Mouse (Mus musculus) CH12.LX (cell line): ENCODE measurements around the gene Phf20. TPM values are rescaled to one million over a fixed set of nuclear protein-coding genes. Genes with fewer than 3 reads are reported as not detected.

Experiments
- DNase-seq: peaks from one replicate; pipeline ENCODE4 v3.0.0-alpha.2; 2013; ENCODE audit errors: extremely low read depth
- H3K27ac ChIP-seq: 2 replicates; pipeline ENCODE4 v1.5.1; 2012; ENCODE audit warnings: low read depth, mild to moderate bottlenecking, control low read depth, moderate library complexity; ENCODE audit not compliant: insufficient read depth
- H3K27me3 ChIP-seq: replicated peaks from 2 replicates; pipeline ENCODE3; 2012; ENCODE audit warnings: inconsistent platforms
- H3K36me3 ChIP-seq, 2 experiments: replicated peaks in 1 of 2; 2 replicates each; pipeline versions ENCODE3 to v1.6.1; 2012; ENCODE audit warnings: inconsistent platforms in 1 of 2, low read length in 1 of 2, mild to moderate bottlenecking in 1 of 2, mixed read lengths in 1 of 2, moderate library complexity in 1 of 2; ENCODE audit not compliant: control insufficient read depth in 1 of 2, insufficient read depth in 1 of 2
- H3K4me1 ChIP-seq, 2 experiments: 2 replicates each; pipeline ENCODE4 v1.6.1; 2012; ENCODE audit warnings: inconsistent platforms in 1 of 2, moderate library complexity in 1 of 2; ENCODE audit not compliant: insufficient read depth in 2 of 2, control insufficient read depth in 1 of 2
- H3K4me2 ChIP-seq: 2 replicates; pipeline ENCODE4 v1.6.1; 2012; ENCODE audit warnings: low read depth, mild to moderate bottlenecking, control low read depth; ENCODE audit not compliant: poor library complexity, insufficient read depth, severe bottlenecking
- H3K4me3 ChIP-seq, 3 experiments: fragments of 150-350 bp in 1 of 3; sonication (generic) in 1 of 3; replicated peaks in 1 of 3; 2 replicates each; pipeline versions ENCODE3 to v1.5.1; 2011 to 2012; ENCODE audit warnings: low read depth in 2 of 3, low read length in 2 of 3, mild to moderate bottlenecking in 2 of 3, moderate library complexity in 2 of 3, control low read depth in 1 of 3, improper control_type of control experiment in 1 of 3, inconsistent platforms in 1 of 3, mixed read lengths in 1 of 3; ENCODE audit not compliant: poor library complexity in 1 of 3
- H3K79me2 ChIP-seq: replicated peaks from 2 replicates; pipeline ENCODE4 v1.6.1; 2012; ENCODE audit warnings: mild to moderate bottlenecking, moderate library complexity; ENCODE audit not compliant: control insufficient read depth, poor library complexity, insufficient read depth, severe bottlenecking; ENCODE audit errors: extremely low read depth
- H3K9ac ChIP-seq: 2 replicates; pipeline ENCODE4 v1.6.1; 2012; ENCODE audit warnings: low read depth, mild to moderate bottlenecking, control low read depth, moderate library complexity; ENCODE audit not compliant: insufficient read depth
- H3K9me3 ChIP-seq: replicated peaks from 2 replicates; pipeline ENCODE3; 2012; ENCODE audit warnings: low read length, inconsistent platforms, mixed read lengths
- CTCF ChIP-seq, 2 experiments: IDR thresholded peaks in 1 of 2; conservative IDR thresholded peaks in 1 of 2; 2 replicates each; pipeline ENCODE4 v1.5.1; 2011 to 2012; ENCODE audit warnings: low read depth in 2 of 2, low read length in 2 of 2, improper control_type of control experiment in 1 of 2, inconsistent platforms in 1 of 2, mild to moderate bottlenecking in 1 of 2, moderate library complexity in 1 of 2
- ELF1 ChIP-seq: IDR thresholded peaks from 2 replicates; pipeline ENCODE4 v1.6.1; 2014; ENCODE audit warnings: low read depth, mild to moderate bottlenecking, inconsistent platforms, low read length, improper control_type of control experiment
- GABPA ChIP-seq: IDR thresholded peaks from 2 replicates; pipeline ENCODE4 v1.6.1; 2012; ENCODE audit warnings: low read depth, low read length, improper control_type of control experiment, inconsistent platforms; ENCODE audit not compliant: insufficient replicate concordance
- HCFC1 ChIP-seq: IDR thresholded peaks from 2 replicates; pipeline ENCODE4 v1.6.1; 2012; ENCODE audit warnings: low read depth, mild to moderate bottlenecking, inconsistent platforms, low read length, improper control_type of control experiment
- JUND ChIP-seq: conservative IDR thresholded peaks from 2 replicates; pipeline ENCODE4 v1.6.1; 2011; ENCODE audit warnings: low read depth, low read length, improper control_type of control experiment
- MAX ChIP-seq: IDR thresholded peaks from 2 replicates; pipeline ENCODE4 v1.6.1; 2011; ENCODE audit warnings: low read length, improper control_type of control experiment
- MAZ ChIP-seq: IDR thresholded peaks from 2 replicates; pipeline ENCODE4 v1.6.1; 2012; ENCODE audit warnings: low read depth, mild to moderate bottlenecking, inconsistent platforms, low read length, improper control_type of control experiment, moderate library complexity
- MEF2A ChIP-seq: IDR thresholded peaks from 2 replicates; pipeline ENCODE4 v1.6.1; 2014; ENCODE audit warnings: low read depth, mild to moderate bottlenecking, inconsistent platforms, low read length, improper control_type of control experiment, borderline replicate concordance
- MXI1 ChIP-seq: IDR thresholded peaks from 2 replicates; pipeline ENCODE4 v1.6.1; 2011; ENCODE audit warnings: mild to moderate bottlenecking, low read depth, low read length, improper control_type of control experiment
- MYC ChIP-seq: IDR thresholded peaks from 2 replicates; pipeline ENCODE4 v1.6.1; 2011; ENCODE audit warnings: low read depth, mild to moderate bottlenecking, improper control_type of control experiment, low read length
- NRF1 ChIP-seq: IDR thresholded peaks from 2 replicates; pipeline ENCODE4 v1.6.1; 2014; ENCODE audit warnings: low read depth, mild to moderate bottlenecking, inconsistent platforms, low read length, improper control_type of control experiment, moderate library complexity
- POLR2AphosphoS2 ChIP-seq: IDR thresholded peaks from 2 replicates; pipeline ENCODE4 v1.6.1; 2011; ENCODE audit warnings: low read depth, low read length, improper control_type of control experiment
- RAD21 ChIP-seq: IDR thresholded peaks from 2 replicates; pipeline ENCODE4 v1.6.1; 2011; ENCODE audit warnings: low read depth, mild to moderate bottlenecking, low read length, improper control_type of control experiment, moderate library complexity
- RCOR1 ChIP-seq: conservative IDR thresholded peaks from 2 replicates; pipeline ENCODE4 v1.6.1; 2012; ENCODE audit warnings: low read depth, mild to moderate bottlenecking, inconsistent platforms, low read length, improper control_type of control experiment
- SIN3A ChIP-seq: IDR thresholded peaks from 2 replicates; pipeline ENCODE4 v1.6.1; 2012; ENCODE audit warnings: low read length, improper control_type of control experiment, inconsistent platforms
- TBP ChIP-seq: conservative IDR thresholded peaks from 2 replicates; pipeline ENCODE4 v1.6.1; 2011; ENCODE audit warnings: low read depth, low read length, improper control_type of control experiment
- TCF12 ChIP-seq: IDR thresholded peaks from 2 replicates; pipeline ENCODE4 v1.6.1; 2014; ENCODE audit warnings: low read depth, mild to moderate bottlenecking, inconsistent platforms, low read length, improper control_type of control experiment
- UBTF ChIP-seq: IDR thresholded peaks from 2 replicates; pipeline ENCODE4 v1.6.1; 2012; ENCODE audit warnings: low read depth, mild to moderate bottlenecking, inconsistent platforms, low read length, improper control_type of control experiment, moderate library complexity
- ZC3H11A ChIP-seq: IDR thresholded peaks from 2 replicates; pipeline ENCODE4 v1.6.1; 2012; ENCODE audit warnings: low read depth, mild to moderate bottlenecking, inconsistent platforms, low read length, improper control_type of control experiment
- ZMIZ1 ChIP-seq: IDR thresholded peaks from 2 replicates; pipeline ENCODE4 v1.6.1; 2012; ENCODE audit warnings: low read depth, mild to moderate bottlenecking, inconsistent platforms, low read length, improper control_type of control experiment
- ZNF384 ChIP-seq: IDR thresholded peaks from 2 replicates; pipeline ENCODE4 v1.6.1; 2012; ENCODE audit warnings: low read depth, low read length, improper control_type of control experiment, inconsistent platforms
- dilution Hi-C: fragments of 300-500 bp; cut with MboI; formaldehyde crosslinking; loops from 2 replicates; pipeline ENCODE4 v1.14.3; 2020; ENCODE audit warnings: low sequenced_read_pairs; ENCODE audit not compliant: extremely low pct_unique_long_range_greater_than_20kb, extremely low pct_ligation_motif_present
- in situ Hi-C: fragments of 300-500 bp; cut with MboI; formaldehyde crosslinking; loops from 3 replicates; pipeline ENCODE4 v1.14.3; 2019; ENCODE audit warnings: low sequenced_read_pairs, low pct_ligation_motif_present, low pct_unique_long_range_greater_than_20kb, mixed read lengths
- polyA plus RNA-seq: library from polyadenylated mRNA; unstranded; fragments of >175 nt; gene quantifications from 2 replicates; pipeline ENCODE4 v1.2.1, GENCODE M21; 2012; ENCODE audit warnings: low read depth; ENCODE audit not compliant: insufficient read length
- total RNA-seq, 2 experiments: library from RNA; depleted of rRNA; stranded (reverse); fragments of 300-350 nt in 1 of 2; fragments of >200 nt in 1 of 2; gene quantifications; 2 replicates each; pipeline ENCODE4 v1.2.3; 2012 to 2014

Gene Phf20
- total and polyA plus RNA-seq, 3 experiments, result 11.7 to 17.6 (median 13.3) TPM

DNA sequence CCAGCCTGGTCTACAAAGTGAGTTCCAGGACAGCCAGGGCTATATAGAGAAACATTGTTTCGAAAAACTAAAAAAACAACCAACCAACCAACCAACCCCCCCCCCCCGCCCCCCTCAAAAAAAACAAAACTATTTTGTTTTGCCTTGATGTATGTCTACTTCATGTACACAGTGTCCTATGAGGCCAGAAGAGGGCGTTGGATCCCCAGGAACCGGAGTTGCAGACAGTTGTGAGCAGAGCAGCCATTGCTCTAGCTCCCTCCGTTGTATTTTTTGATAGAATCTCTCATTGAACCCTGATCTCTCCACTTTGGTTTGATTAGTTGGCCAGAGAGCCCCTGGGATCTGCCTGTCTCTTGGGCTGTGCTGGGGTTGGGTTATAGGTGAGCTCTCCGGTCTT is 7.7 kb downstream of the Phf20 start:
- peaks cover 96% of the 10 kb centered on the region for H3K79me2 ChIP-seq
- no peak overlapping the region for H3K27ac ChIP-seq
- no peak for TF ChIP-seq RCOR1
- TF ChIP-seq CTCF (conservative IDR thresholded peaks at IDR 0.05 in 1 of 2, IDR thresholded peaks at IDR 0.05 in 1 of 2; ENCODE audit: low read depth in 2 of 2, low read length in 2 of 2), result 0 out of 4 replicates have a peak, but pooled peaks of 1 of the 2 experiments have one; percentile 16
- TF ChIP-seq, all 38 proteins: peak for 1
- no peak overlapping the region for H3K4me3 ChIP-seq
- no peaks in the 10 kb centered on the region for H3K9me3 ChIP-seq
- peaks cover 15 to 61% of the 10 kb centered on the region in 2 experiments for H3K4me1 ChIP-seq
- in situ Hi-C loops, result no loop called here
- peaks cover 20 to 50% of the 10 kb centered on the region in 2 experiments for H3K36me3 ChIP-seq
- DNase-seq, result no peak
- H3K27me3 ChIP-seq, result no peaks in the 10 kb centered on the region
- dilution Hi-C loops, result no loop called here
- no peak overlapping the region for H3K9ac ChIP-seq
- H3K4me2 ChIP-seq, result no peak overlapping the region

- peaks cover 3 to 16% of the 10 kb centered on the region in 2 experiments; a peak in 3 of 4 replicates for H3K4me1 ChIP-seq
- peaks cover 4 to 38% of the 10 kb centered on the region in 2 experiments for H3K36me3 ChIP-seq
- in situ Hi-C loops (no loop called here), dilution Hi-C loops (no loop called here)
- no peak overlapping the region for H3K4me2 ChIP-seq
- no peak overlapping the region for H3K27ac ChIP-seq
- 0 out of 2 replicates have a peak, but pooled peaks cover 2% of the 10 kb centered on the region for H3K79me2 ChIP-seq
- H3K4me3 ChIP-seq, result no peak overlapping the region
- no peak overlapping the region for H3K9ac ChIP-seq
- no peaks in the 10 kb centered on the region for H3K9me3 ChIP-seq
- no peaks in the 10 kb centered on the region for H3K27me3 ChIP-seq
- DNase-seq, result no peak
- TF ChIP-seq TCF12 (no peak), TBP (no peak), SIN3A (no peak), MXI1 (no peak), NRF1 (no peak), MAZ (no peak), CTCF (conservative IDR thresholded peaks at IDR 0.05 in 1 of 2, IDR thresholded peaks at IDR 0.05 in 1 of 2; ENCODE audit: low read depth in 2 of 2, low read length in 2 of 2) (no peak), ELF1 (no peak)
These were observed 21.5 kb downstream of the Phf20 start for GRCm38 (mm10) chr2:156217786-156218185.

- Histone ChIP-seq H3K79me2 (no peaks in the 10 kb centered on the region; the same call in 1 of the 2 replicates), H3K36me3 (peaks cover 14 to 53% of the 10 kb centered on the region in 2 experiments), H3K27me3 (no peaks in the 10 kb centered on the region), H3K4me2 (no peak overlapping the region), H3K9me3 (no peaks in the 10 kb centered on the region), H3K9ac (no peak overlapping the region), H3K4me3 (no peak overlapping the region), H3K4me1 (peaks cover 3 to 16% of the 10 kb centered on the region in 2 experiments; a peak in 3 of 4 replicates), H3K27ac (no peak overlapping the region)
- no peak for DNase-seq
- in situ Hi-C loops, result no loop called here
- dilution Hi-C loops, result no loop called here
- TF ChIP-seq SIN3A (no peak), ZNF384 (no peak), ZC3H11A (no peak), UBTF (no peak), ZMIZ1 (no peak), JUND (no peak), RAD21 (no peak), HCFC1 (no peak), CTCF (conservative IDR thresholded peaks at IDR 0.05 in 1 of 2, IDR thresholded peaks at IDR 0.05 in 1 of 2; ENCODE audit: low read depth in 2 of 2, low read length in 2 of 2) (no peak), NRF1 (no peak), MYC (no peak), MAX (no peak), MXI1 (no peak), GABPA (no peak), MEF2A (no peak), POLR2AphosphoS2 (no peak)
These were observed 25.8 kb downstream of the Phf20 start for GRCm38 (mm10) chr2:156222100-156222499.
